Mouse (Mus musculus) midbrain, embryonic 12.5 days (tissue): Measurements from ENCODE around the gene Itga6. TPM values are rescaled to one million over a fixed set of nuclear protein-coding genes. Genes with fewer than 3 reads are reported as not detected.

Experiments
- ATAC-seq: fragments of 200-750 bp; cut with Nextera tagmentation; 2 replicates; pipeline ENCODE4 v1.8.0; 2017; ENCODE audit warnings: low read depth, moderate TSS enrichment, moderate library complexity; ENCODE audit not compliant: low FRiP score
- H3K27ac ChIP-seq: fragments of 300-500 bp; sonication (generic); replicated peaks from 2 replicates; pipeline ENCODE4 v1.5.1; 2016; ENCODE audit warnings: mild to moderate bottlenecking
- H3K27me3 ChIP-seq: fragments of 300-500 bp; sonication (generic); 2 replicates; pipeline ENCODE4 v1.6.1; 2016; ENCODE audit warnings: mild to moderate bottlenecking
- H3K36me3 ChIP-seq: fragments of 300-500 bp; sonication (generic); 2 replicates; pipeline ENCODE4 v1.6.1; 2016
- H3K4me1 ChIP-seq: fragments of 300-500 bp; sonication (generic); 2 replicates; pipeline ENCODE4 v1.6.1; 2016
- H3K4me2 ChIP-seq: fragments of 300-500 bp; sonication (generic); replicated peaks from 2 replicates; pipeline ENCODE4 v1.6.1; 2016; ENCODE audit warnings: mild to moderate bottlenecking, moderate library complexity
- H3K4me3 ChIP-seq: fragments of 300-500 bp; sonication (generic); 2 replicates; pipeline ENCODE4 v1.5.1; 2016; ENCODE audit warnings: mild to moderate bottlenecking
- H3K9ac ChIP-seq: fragments of 300-500 bp; sonication (generic); replicated peaks from 2 replicates; pipeline ENCODE4 v1.6.1; 2016; ENCODE audit warnings: mild to moderate bottlenecking, moderate library complexity
- H3K9me3 ChIP-seq: fragments of 300-500 bp; sonication (generic); 2 replicates; pipeline ENCODE4 v1.6.1; 2016; ENCODE audit warnings: mild to moderate bottlenecking
- WGBS: fragments of 180-500 bp; shearing (Covaris S2); methylation state at CpG from one replicate; pipeline ENCODE4 v1.1.7; 2016; 5-methylcytosine and 5-hydroxymethylcytosine counted together
- polyA plus RNA-seq: library from polyadenylated mRNA; unstranded; fragments of >200 nt; fragmentation: Nextera tagmentation; extraction: Ambion mirVana; gene quantifications from 2 replicates; pipeline ENCODE4 v1.2.1, GENCODE M21; 2016

The Itga6 gene
- polyA plus RNA-seq: 23.2 and 26.5 TPM in 2 replicates

DNA sequence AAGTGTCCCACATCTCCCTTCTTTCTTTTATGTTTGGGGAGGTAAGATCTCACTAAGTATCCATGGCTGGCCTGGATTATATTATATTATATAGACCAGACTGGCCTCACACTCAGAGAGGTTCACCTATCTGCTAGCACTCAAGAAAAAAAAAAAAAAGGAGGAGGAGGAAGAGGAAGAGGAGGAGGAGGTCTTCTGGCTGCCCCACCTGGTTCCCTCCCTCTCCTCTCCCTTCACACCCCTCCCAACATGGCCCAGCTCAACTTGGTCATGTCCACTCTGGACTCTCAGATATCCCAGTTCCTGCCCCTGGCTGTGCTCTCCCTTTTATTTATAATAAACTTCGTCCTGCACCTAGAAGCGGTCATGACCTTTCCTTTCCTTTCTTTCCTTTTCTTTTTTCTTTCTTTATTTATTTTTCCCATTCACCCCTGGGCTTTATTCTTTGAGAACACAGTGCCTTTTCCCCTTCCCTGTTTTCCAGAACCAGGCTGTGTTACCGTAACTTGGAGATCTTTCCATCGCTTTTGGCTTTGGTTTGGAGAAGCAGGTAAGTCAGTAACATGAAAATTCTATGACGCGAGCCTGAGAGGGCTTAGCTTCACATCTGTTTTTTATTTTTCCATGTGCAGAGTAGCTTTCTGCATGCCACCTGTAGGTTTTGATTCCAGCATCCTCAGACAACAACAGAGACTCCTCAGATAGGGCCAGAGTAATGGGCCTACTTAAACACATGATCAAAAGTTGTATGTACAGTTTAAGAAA lies at the start of gene Itga6:
Gene Itga6 (plus strand): TSS at position 7 of the 765 bp plus-strand sequence.
- Histone ChIP-seq H3K27me3 (peaks cover 23% of the 10 kb centered on the region), H3K4me2 (peak within 1 kb of the TSS; percentile 31), H3K9me3 (no peaks in the 10 kb centered on the region), H3K4me1 (peaks cover 53% of the 10 kb centered on the region), H3K27ac (peak within 1 kb of the TSS; percentile 25; the same call in 1 of the 2 replicates), H3K4me3 (no peak within 1 kb of the TSS), H3K36me3 (no peaks in the 10 kb centered on the region), H3K9ac (no peak within 1 kb of the TSS)
- no peak for ATAC-seq
- 58% methylated on average over 6 of the region's 6 CpGs for WGBS

- H3K27me3 ChIP-seq: no peaks in the 10 kb centered on the region
- 88% methylated on average over 1 of the region's 1 CpGs for WGBS
- H3K27ac ChIP-seq: no peak overlapping the region
- no peak overlapping the region for H3K9ac ChIP-seq
- H3K4me2 ChIP-seq: no peak overlapping the region
- H3K9me3 ChIP-seq: no peaks in the 10 kb centered on the region
- H3K4me1 ChIP-seq: peaks cover 4% of the 10 kb centered on the region
- H3K36me3 ChIP-seq: no peaks in the 10 kb centered on the region
- ATAC-seq: no peak
- no peak overlapping the region for H3K4me3 ChIP-seq
Measured at GRCm38 (mm10) chr2:71696776-71697175, 48.6 kb upstream of the Itga6 start.

DNA sequence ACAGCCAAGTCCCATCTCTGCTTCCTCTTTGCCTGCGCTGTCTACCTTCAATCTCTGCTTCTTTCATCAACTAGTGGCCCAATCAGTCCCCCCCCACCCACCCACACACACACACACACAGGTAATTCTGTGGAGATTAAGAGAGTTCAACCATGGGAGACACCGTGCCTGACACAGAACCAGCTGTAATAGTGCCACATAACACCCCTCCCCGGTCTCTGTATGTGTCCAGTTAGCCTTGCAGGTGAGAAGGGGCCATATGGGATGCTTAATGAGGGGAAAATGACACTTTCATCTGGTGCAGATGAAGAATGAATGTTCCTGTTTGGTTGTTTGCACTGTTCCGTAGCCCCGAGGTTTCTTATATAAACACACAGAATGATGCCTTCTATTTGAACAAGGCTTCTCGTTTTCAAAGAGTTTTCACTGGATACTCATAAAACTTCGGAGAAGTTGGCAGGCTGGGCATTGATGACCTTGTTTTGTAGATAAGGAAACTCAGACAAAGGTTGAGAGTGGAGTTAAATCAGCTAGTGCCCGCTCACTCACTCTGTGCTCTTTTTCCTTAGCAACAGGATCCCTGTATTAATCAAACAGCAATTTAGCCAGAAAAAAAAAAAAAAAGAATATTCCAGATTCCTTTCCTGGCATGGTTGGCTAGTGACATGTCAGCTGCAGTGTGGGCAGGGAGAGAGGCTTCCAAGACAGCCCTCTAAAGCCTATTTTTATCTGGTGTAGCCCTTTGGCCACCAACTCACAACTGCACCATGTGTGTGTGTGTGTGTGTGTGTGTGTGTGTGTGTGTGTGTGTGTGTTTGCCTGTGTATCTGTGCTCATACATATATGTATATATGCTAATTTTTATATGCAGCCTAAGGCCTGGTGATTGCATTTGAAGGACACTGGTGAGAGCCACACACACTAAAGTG lies 47.7 kb upstream of the Itga6 start:
- no peak for ATAC-seq
- 79% methylated on average over 8 of the region's 8 CpGs for WGBS
- Histone ChIP-seq H3K9me3 (no peaks in the 10 kb centered on the region), H3K27me3 (no peaks in the 10 kb centered on the region), H3K27ac (no peak overlapping the region), H3K4me2 (no peak overlapping the region), H3K36me3 (no peaks in the 10 kb centered on the region), H3K9ac (no peak overlapping the region), H3K4me1 (peaks cover 4% of the 10 kb centered on the region), H3K4me3 (no peak overlapping the region)

GRCm38 (mm10) chr2:71698366-71698765 lies 47.0 kb upstream of the Itga6 start:
- no peak overlapping the region for H3K9ac ChIP-seq
- H3K27me3 ChIP-seq: no peaks in the 10 kb centered on the region
- peaks cover 4% of the 10 kb centered on the region for H3K4me1 ChIP-seq
- H3K9me3 ChIP-seq: no peaks in the 10 kb centered on the region
- no peak for ATAC-seq
- 80% methylated on average over 6 of the region's 6 CpGs for WGBS
- H3K4me2 ChIP-seq: no peak overlapping the region
- H3K4me3 ChIP-seq: no peak overlapping the region
- no peaks in the 10 kb centered on the region for H3K36me3 ChIP-seq
- no peak overlapping the region for H3K27ac ChIP-seq

- 46% methylated on average over 7 of the region's 7 CpGs for WGBS
- no peak overlapping the region for H3K4me3 ChIP-seq
Measured at GRCm38 (mm10) chr2:71698942-71699341, 46.5 kb upstream of the Itga6 start.

DNA sequence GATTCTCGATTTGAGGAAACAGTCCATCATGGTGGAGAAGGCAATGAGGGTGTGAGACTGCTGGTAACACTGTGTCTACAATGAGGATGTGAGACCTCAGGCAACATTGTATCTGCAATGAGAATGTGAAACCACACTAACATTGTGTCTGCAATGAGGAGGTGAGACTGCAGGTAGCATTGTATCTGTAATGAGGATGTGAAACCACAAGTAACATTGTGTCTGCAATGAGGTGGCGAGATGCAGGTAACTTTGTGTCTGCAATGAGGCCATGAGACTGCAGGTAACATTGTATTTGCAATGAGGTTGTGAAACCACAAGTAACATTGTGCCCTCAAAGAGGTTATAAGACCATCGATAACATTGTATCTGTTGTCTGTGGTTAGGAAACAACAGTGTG lies 44.1 kb upstream of the Itga6 start:
- no peaks in the 10 kb centered on the region for H3K36me3 ChIP-seq
- no peaks in the 10 kb centered on the region for H3K27me3 ChIP-seq
- no peak overlapping the region for H3K4me3 ChIP-seq
- WGBS: 88% methylated on average over 3 of the region's 3 CpGs
- peaks cover 4% of the 10 kb centered on the region for H3K4me1 ChIP-seq
- H3K4me2 ChIP-seq: no peak overlapping the region
- no peak overlapping the region for H3K9ac ChIP-seq
- H3K27ac ChIP-seq: no peak overlapping the region
- ATAC-seq: no peak
- no peaks in the 10 kb centered on the region for H3K9me3 ChIP-seq

More at GRCm38 (mm10) chr2:71698942-71699341, 46.5 kb upstream of the Itga6 start:
- Histone ChIP-seq H3K36me3 (no peaks in the 10 kb centered on the region), H3K4me2 (no peak overlapping the region), H3K27me3 (no peaks in the 10 kb centered on the region), H3K9me3 (no peaks in the 10 kb centered on the region), H3K9ac (no peak overlapping the region), H3K4me1 (peaks cover 4% of the 10 kb centered on the region), H3K27ac (no peak overlapping the region)
- ATAC-seq: no peak

DNA sequence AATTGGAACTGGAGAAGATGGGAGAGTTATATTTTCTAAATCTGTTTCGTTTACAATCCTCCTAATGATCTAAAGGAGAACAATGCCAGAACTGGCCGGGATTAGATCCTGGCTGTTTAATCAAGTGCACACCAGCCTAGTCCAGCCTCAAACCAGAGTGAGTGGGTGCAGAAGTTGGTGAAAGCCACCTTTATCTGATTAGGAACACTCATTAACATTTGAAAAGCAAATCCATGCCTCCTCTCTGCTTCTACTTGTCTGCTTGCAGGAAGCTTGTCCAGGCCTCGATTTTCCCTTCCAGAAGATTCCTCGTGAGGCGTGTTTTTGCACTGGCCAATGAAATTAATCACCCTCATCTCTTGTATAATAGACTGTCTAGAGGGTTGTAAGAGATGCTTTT lies 41.1 kb upstream of the Itga6 start:
- Histone ChIP-seq H3K4me3 (no peak overlapping the region), H3K27me3 (no peaks in the 10 kb centered on the region), H3K27ac (no peak overlapping the region), H3K9ac (no peak overlapping the region), H3K9me3 (no peaks in the 10 kb centered on the region), H3K4me2 (no peak overlapping the region), H3K4me1 (no peaks in the 10 kb centered on the region), H3K36me3 (no peaks in the 10 kb centered on the region)
- WGBS: 35% methylated on average over 5 of the region's 5 CpGs
- no peak for ATAC-seq

DNA sequence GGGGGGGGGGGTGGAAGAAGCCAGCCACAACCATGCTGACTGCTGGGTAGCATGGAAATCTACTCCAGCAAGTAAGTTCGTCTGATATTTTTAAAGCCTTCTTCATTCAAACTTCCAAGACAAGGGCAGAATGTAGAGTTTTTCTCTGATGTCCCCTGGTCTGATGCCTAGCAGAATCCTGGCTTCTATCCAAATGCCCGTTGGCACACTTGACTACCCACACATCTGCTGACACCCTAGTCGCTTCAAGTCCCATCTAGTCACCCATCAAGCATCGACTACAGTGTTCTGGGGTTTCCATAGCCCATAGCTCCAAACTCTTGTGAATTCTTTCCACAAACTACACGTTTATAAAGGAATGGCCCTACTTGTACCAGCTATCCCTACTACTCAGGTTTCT lies 36.5 kb upstream of the Itga6 start:
- no peak overlapping the region for H3K27ac ChIP-seq
- no peaks in the 10 kb centered on the region for H3K36me3 ChIP-seq
- no peak overlapping the region for H3K4me3 ChIP-seq
- H3K27me3 ChIP-seq: no peaks in the 10 kb centered on the region
- 86% methylated on average over 5 of the region's 5 CpGs for WGBS
- no peaks in the 10 kb centered on the region for H3K4me1 ChIP-seq
- H3K4me2 ChIP-seq: no peak overlapping the region
- H3K9ac ChIP-seq: no peak overlapping the region
- no peak for ATAC-seq
- H3K9me3 ChIP-seq: no peaks in the 10 kb centered on the region

DNA sequence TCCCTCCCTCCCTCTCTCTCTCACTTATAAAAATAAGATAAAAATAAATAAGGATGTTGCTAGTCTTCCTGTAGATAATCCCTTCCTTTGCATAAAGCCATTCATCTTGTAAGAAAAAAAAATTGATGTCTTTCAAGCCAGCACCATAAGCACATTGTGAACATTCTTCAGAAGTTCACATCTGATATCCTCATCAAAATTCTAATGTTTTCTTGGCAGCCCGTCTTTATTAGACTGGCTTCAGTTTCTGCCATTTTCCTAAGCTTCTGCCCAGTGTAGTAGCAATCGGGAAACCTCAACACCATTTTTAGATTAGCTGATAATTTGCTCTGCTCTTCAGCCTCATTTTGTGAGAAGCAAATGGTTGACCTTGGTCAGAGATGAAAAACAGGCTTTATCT lies 33.8 kb upstream of the Itga6 start:
- no peak overlapping the region for H3K9ac ChIP-seq
- 85% methylated on average over 2 of the region's 2 CpGs for WGBS
- H3K27me3 ChIP-seq: no peaks in the 10 kb centered on the region

GRCm38 (mm10) chr2:71714416-71714815 lies 31.0 kb upstream of the Itga6 start:
- ATAC-seq: no peak
- WGBS: 92% methylated on average over 5 of the region's 5 CpGs
- no peak overlapping the region for H3K4me3 ChIP-seq

More for the DNA sequence above, 33.8 kb upstream of the Itga6 start:
- Histone ChIP-seq H3K4me1 (no peaks in the 10 kb centered on the region), H3K27ac (no peak overlapping the region), H3K36me3 (no peaks in the 10 kb centered on the region), H3K4me3 (no peak overlapping the region), H3K9me3 (no peaks in the 10 kb centered on the region), H3K4me2 (no peak overlapping the region)
- ATAC-seq: no peak

GRCm38 (mm10) chr2:71719005-71719386 lies 26.4 kb upstream of the Itga6 start:
- no peak overlapping the region for H3K9ac ChIP-seq
- no peak overlapping the region for H3K27ac ChIP-seq
- H3K4me1 ChIP-seq: peaks cover 15% of the 10 kb centered on the region
- no peak for ATAC-seq
- H3K36me3 ChIP-seq: no peaks in the 10 kb centered on the region
- H3K27me3 ChIP-seq: 0 out of 2 replicates have a peak, but pooled peaks cover 4% of the 10 kb centered on the region
- H3K9me3 ChIP-seq: no peaks in the 10 kb centered on the region
- no peak overlapping the region for H3K4me2 ChIP-seq
- 40% methylated on average over 9 of the region's 9 CpGs for WGBS
- H3K4me3 ChIP-seq: no peak overlapping the region

More at GRCm38 (mm10) chr2:71714416-71714815, 31.0 kb upstream of the Itga6 start:
- Histone ChIP-seq H3K27me3 (no peaks in the 10 kb centered on the region), H3K4me2 (no peak overlapping the region), H3K27ac (no peak overlapping the region), H3K9ac (no peak overlapping the region), H3K9me3 (no peaks in the 10 kb centered on the region), H3K36me3 (no peaks in the 10 kb centered on the region), H3K4me1 (peaks cover 7% of the 10 kb centered on the region)
